Mouse (Mus musculus): Measurements from ENCODE around the gene Ficd.

Ficd gene

GRCm38 (mm10) chr5:113735345-113736112 is at the start of gene Ficd:
TSS of gene Ficd (plus strand) at chr5:113735803.
- DNase-seq, result peak; percentile 84 to 85

GRCm38 (mm10) chr5:113687514-113687913 is 48.1 kb upstream of the Ficd start:
- DNase-seq, result no peak

- no peak for DNase-seq
Measured at GRCm38 (mm10) chr5:113690069-113690548, 45.5 kb upstream of the Ficd start.

- no peak for DNase-seq
Measured at GRCm38 (mm10) chr5:113690866-113691265, 44.7 kb upstream of the Ficd start.

- no peak for DNase-seq
Measured at GRCm38 (mm10) chr5:113693196-113693755, 42.3 kb upstream of the Ficd start.

GRCm38 (mm10) chr5:113694000-113694399 is 41.6 kb upstream of the Ficd start:
- DNase-seq, result no peak

GRCm38 (mm10) chr5:113694415-113694814 is 41.2 kb upstream of the Ficd start:
- DNase-seq, result no peak

- no peak for DNase-seq
Measured at GRCm38 (mm10) chr5:113700388-113701023, 35.1 kb upstream of the Ficd start.

GRCm38 (mm10) chr5:113703803-113704585 is 31.6 kb upstream of the Ficd start:
- DNase-seq, result no peak

GRCm38 (mm10) chr5:113712861-113713260 is 22.7 kb upstream of the Ficd start:
- no peak for DNase-seq

- DNase-seq, result no peak
Measured at GRCm38 (mm10) chr5:113716581-113717388, 18.8 kb upstream of the Ficd start.

- DNase-seq, result no peak
Measured at GRCm38 (mm10) chr5:113719221-113719661, 16.4 kb upstream of the Ficd start.

GRCm38 (mm10) chr5:113722224-113723013 is 13.2 kb upstream of the Ficd start:
- DNase-seq, result no peak

- no peak for DNase-seq
Measured at GRCm38 (mm10) chr5:113723567-113724237, 11.9 kb upstream of the Ficd start.

GRCm38 (mm10) chr5:113724446-113724845 is 11.2 kb upstream of the Ficd start, which contains the start of gene 1700069L16Rik:
TSS of gene 1700069L16Rik (minus strand) at chr5:113724772.
- DNase-seq, result peak; percentile 33 to 74

GRCm38 (mm10) chr5:113725417-113725816 is 10.2 kb upstream of the Ficd start:
- DNase-seq, result no peak

- no peak for DNase-seq
Measured at GRCm38 (mm10) chr5:113726618-113727017, 9.0 kb upstream of the Ficd start.

GRCm38 (mm10) chr5:113727238-113727637 is 8.4 kb upstream of the Ficd start:
- no peak for DNase-seq

- DNase-seq, result no peak
Measured at GRCm38 (mm10) chr5:113728011-113728410, 7.6 kb upstream of the Ficd start.

- DNase-seq, result no peak
Measured at GRCm38 (mm10) chr5:113728691-113729090, 6.9 kb upstream of the Ficd start.
